Mouse (Mus musculus) thymus, postnatal 0 days (tissue): ENCODE results near the gene Pts. TPM values are rescaled to one million over a fixed set of nuclear protein-coding genes. Genes with fewer than 3 reads are reported as not detected.

Experiments used
- DNase-seq: peaks from one replicate; pipeline ENCODE4 v3.0.0-alpha.2; 2015; ENCODE audit warnings: low spot score
- polyA plus RNA-seq: library from polyadenylated mRNA; unstranded; fragments of >200 nt; fragmentation: Nextera tagmentation; extraction: Ambion mirVana; gene quantifications from 2 replicates; pipeline ENCODE4 v1.2.1, GENCODE M21; 2015

Pts gene
- polyA plus RNA-seq, 1 experiment from 2014 or later: 158 TPM

- DNase-seq: no peak
These were observed 34.7 kb downstream of the Pts start for GRCm38 (mm10) chr9:50493777-50494176.

- peak; percentile 44 for DNase-seq
These were observed 36.9 kb downstream of the Pts start for GRCm38 (mm10) chr9:50491531-50492045.

GRCm38 (mm10) chr9:50490836-50491235, 37.7 kb downstream of the Pts start:
- no peak for DNase-seq

DNA sequence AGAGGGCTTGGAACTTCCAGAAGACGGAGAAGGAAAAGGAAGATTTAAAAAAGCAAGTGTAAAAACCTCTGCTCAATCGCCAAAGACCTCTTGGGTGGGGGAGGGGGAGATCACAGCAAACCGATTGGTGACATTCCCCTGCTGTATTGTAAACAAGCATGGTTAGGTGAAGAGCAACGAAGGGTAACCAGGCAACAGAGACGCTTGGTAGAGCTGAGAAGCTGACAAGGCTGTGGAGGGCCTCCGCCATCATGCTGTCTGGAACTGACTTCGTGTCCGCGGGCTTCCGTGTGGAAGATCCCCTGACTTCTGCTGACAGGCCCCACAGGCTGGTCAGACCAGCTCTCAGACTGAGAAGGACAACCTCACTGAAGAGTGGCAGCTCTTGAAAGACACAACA, 43.0 kb downstream of the Pts start:
- DNase-seq: no peak

DNA sequence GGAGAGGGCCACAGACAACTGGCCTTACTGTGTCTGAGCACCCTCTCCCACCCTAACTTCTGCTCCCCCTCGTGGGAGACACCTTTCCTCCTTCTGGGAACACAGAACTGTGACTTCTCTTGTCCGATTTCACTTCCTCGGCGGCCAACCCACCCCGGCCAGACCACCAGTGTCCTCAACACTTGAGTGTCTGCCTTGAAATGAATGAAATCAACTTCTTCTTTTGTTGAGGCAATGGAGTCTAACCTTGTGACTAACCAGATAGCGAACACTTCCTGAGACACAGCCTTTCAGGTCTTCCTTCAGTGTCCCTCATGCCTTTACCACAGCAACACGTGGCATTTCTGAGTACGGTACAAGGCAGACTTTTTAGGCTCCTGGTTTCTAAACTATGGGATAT, 45.8 kb downstream of the Pts start:
- no peak for DNase-seq

GRCm38 (mm10) chr9:50479476-50479875, 49.0 kb downstream of the Pts start:
- no peak for DNase-seq

GRCm38 (mm10) chr9:50478826-50479225, 49.7 kb downstream of the Pts start:
- peak; percentile 57 for DNase-seq

DNA sequence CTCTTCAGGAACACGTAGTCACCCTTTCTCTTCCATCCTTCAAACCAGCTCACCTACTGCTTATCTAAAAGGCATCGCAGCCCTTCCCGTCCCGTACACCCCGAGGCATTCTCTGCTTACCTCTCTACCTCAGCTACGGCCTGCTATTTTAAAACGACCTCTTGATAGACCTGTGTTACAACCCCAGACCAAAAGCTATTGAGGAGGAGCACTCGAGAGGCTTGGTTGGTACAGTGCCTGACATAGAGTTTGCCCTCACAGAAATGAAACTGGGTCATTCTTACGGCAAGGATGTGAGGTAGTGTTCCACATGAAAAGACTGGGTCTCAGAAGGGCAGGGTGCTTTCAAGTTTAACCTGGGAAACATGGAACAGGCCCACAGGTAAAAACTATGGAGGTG, 51.3 kb downstream of the Pts start:
- peak; percentile 46 for DNase-seq

DNA sequence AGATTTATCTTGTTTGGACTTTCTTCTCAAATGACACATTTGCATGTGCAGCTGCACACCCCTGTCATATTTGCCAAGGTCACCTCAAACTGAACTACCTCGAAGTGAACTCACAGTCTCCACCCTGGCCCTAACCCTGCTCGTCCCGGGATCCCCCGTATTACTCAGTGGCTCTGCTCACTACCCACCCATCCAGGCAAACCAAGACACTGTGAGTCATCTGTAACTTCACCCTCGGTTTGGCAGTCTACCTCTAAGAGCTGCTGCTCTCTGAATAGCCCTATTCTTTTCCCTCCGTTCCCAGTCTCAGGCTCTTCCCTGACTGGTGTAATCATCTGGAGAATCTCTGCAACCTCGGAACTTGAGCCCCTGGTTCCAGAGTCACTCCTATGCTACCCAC, 51.9 kb downstream of the Pts start:
- DNase-seq: no peak

DNA sequence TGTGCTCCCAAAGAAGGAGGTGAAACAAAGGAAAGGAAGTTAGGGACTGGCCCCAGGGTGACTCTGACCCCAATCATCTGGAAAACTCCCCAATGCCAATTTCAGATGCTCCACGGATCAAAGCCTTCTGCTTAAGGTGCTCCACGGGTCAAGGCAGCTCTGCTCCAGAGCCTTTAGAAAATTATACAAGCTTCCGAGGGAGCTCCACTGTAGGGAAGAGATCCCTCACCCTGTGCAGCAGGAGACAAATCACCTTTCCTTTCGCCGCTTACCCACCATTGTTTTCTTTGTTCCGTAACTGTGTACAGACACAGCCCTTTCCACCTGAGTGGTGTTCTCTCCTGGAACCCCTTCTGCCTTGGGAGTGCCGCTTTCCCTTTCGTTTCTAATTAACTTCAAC, 52.8 kb downstream of the Pts start:
- no peak for DNase-seq

GRCm38 (mm10) chr9:50475318-50475717, 53.2 kb downstream of the Pts start:
- DNase-seq: no peak

Other genes starting within 250 kb of the Pts start
- 211 and 235 TPM in 2 replicates for gene Rpl10-ps3, start 183.8 kb downstream of the Pts start, polyA plus RNA-seq
- 5.0 and 5.3 TPM in 2 replicates for gene Plet1, start 34.2 kb downstream of the Pts start, polyA plus RNA-seq
- gene Il18, start 26.1 kb upstream of the Pts start, polyA plus RNA-seq: 25.7 and 28.5 TPM in 2 replicates
- 0.39 and 0.45 TPM in 2 replicates for gene Bco2, start 26.5 kb upstream of the Pts start, polyA plus RNA-seq
- gene Tex12, start 32.6 kb upstream of the Pts start, polyA plus RNA-seq: not detected in 2 replicates
- 303 and 309 TPM in 2 replicates for gene Sdhd, start 75.1 kb upstream of the Pts start, polyA plus RNA-seq
- gene Timm8b, start 75.2 kb upstream of the Pts start, polyA plus RNA-seq: 282 and 312 TPM in 2 replicates
- 2.5 and 3.2 TPM in 2 replicates for gene Pih1d2, start 88.6 kb upstream of the Pts start, polyA plus RNA-seq
- 26.4 and 30.9 TPM in 2 replicates for gene Nkapd1, start 88.7 kb upstream of the Pts start, polyA plus RNA-seq
- gene Dlat, start 131.1 kb upstream of the Pts start, polyA plus RNA-seq: 37.4 and 42.7 TPM in 2 replicates
- 0.91 and 1.0 TPM in 2 replicates for gene Dixdc1, start 210.8 kb upstream of the Pts start, polyA plus RNA-seq
- gene 2310030G06Rik, start 217.8 kb upstream of the Pts start, polyA plus RNA-seq: 6.2 and 6.3 TPM in 2 replicates
- gene Cryab, start 222.6 kb upstream of the Pts start, polyA plus RNA-seq: 17.2 and 17.5 TPM in 2 replicates
- gene Hspb2, start 223.6 kb upstream of the Pts start, polyA plus RNA-seq: 2.0 and 2.7 TPM in 2 replicates
- gene Fdxacb1, start 239.5 kb upstream of the Pts start, polyA plus RNA-seq: 8.4 and 9.1 TPM in 2 replicates
- 17.2 and 19.1 TPM in 2 replicates for gene Alg9, start 246.3 kb upstream of the Pts start, polyA plus RNA-seq
- gene 1110032A03Rik, start 246.8 kb upstream of the Pts start, polyA plus RNA-seq: 33.2 and 39.6 TPM in 2 replicates